Mouse (Mus musculus): ENCODE results near the gene Srpx2. TPM values are rescaled to one million over a fixed set of nuclear protein-coding genes. Genes with fewer than 3 reads are reported as not detected.

Srpx2 gene
- 0.84 and 0.86 TPM in 2 replicates for polyA plus RNA-seq (2012; rRNA removed)

DNA sequence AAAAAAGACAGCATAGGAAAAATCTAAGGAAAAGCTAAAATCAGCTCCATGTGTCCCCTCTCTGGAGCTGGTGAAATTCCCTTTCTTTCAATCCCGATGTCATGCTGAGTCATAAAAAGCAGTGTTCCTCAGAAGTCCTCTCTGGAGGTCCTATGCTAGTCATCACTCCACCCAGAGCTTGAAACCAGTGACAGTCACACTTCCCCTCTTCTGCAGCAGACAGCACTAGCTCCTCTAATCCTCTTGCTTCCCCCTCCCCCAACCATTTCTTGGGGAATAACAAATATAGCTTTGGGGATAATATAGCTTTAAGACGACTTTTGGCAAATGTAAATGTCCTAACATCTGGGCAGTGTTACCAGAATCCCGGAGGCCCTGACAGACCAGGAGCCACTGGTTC is at the start of gene Srpx2:
TSS of gene Srpx2 (plus strand) at position 166 of the 400 bp plus-strand sequence.
- no peak for DNase-seq (ENCODE audit: extremely low spot score in 1 of 2, low spot score in 1 of 2)

DNA sequence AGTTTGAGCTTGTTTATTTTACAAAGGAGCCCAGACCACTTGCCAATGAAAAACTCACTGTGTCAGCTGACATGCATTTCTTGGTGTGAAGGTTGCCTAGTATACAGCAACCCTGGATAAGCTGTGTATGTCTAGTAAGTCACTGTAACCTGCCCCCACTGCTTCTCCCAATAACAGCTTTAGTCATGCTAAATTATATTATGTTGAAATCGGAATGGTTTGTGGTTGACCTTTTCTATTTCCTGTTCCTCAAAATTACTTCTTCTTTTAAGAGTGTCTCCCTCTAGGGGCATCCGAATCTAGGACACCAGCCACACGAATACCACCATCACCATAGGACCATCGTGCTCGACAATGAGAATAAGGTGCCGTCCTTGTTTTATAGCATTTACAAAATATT is 38.5 kb upstream of the Srpx2 start:
- no peak for DNase-seq (ENCODE audit: extremely low spot score in 1 of 2, low spot score in 1 of 2)

DNA sequence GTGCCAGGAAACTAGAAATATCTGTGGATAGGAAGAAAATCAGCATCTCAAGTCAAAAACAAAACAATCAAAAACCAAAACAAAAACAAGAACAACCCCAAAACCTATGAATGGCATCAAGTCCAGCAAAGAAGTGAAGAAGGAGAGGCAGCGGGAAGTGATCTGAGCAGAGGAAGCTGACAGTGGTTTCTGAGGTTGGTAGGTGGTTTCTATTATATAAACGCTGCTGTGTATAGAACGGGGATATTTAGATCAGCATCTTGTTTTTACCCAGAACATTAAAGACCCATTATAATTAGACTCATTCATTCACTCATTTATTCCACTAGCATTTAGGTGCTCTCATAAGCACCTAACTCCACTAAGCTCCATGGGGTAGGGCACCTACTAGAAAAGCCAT is 20.9 kb upstream of the Srpx2 start:
- no peak for DNase-seq (ENCODE audit: extremely low spot score in 1 of 2, low spot score in 1 of 2)

DNA sequence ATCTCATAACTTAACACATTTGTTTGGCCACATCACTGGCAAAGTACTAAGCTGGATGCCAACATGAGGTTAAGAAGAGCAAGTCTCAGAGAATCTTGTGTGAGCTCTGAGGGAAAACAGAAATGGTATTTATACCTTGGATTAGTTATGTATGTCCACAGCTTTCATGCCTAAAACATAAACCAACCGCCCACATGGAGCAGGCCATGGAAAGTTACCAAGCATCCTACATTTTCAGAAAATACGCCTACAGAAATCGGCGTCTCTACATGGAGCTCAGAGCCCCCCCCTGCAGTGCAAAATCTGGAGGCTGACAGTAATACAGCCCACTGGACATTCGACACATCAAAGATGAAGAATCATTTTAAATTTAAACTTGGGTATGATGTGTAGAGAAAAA is 20.1 kb upstream of the Srpx2 start:
- peak; percentile 5 to 36 for DNase-seq (ENCODE audit: extremely low spot score in 1 of 2, low spot score in 1 of 2)

DNA sequence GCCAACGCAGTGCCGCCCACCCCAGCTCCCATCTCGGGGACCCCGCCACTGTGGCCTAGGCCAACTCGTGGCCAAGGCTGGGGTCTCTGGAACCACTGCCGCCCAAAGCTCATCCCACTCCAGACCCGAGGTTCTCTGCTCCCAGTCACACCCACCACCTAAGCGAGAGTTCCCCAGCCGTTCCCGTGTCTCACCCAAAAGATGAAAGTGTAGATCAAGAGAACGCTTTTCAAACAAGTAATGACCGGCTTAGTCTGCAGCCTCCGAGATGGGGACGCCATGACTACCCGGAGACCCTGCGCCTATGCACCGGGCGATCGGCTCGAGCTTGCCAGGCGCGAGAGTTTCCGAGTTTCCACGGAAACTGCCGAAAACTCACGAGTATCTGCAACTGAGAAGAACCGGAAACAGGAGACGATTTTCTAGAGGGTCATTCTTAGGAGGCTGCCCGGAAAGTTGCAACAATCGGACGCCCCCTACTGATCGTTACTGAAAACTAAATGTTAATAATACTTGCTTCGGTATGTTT is 10.1 kb upstream of the Srpx2 start, which contains the start of gene Tspan6:
TSS of gene Tspan6 (minus strand) at position 416 of the 529 bp plus-strand sequence.
- peak; percentile 61 to 89 for DNase-seq (ENCODE audit: extremely low spot score in 1 of 2, low spot score in 1 of 2)

DNA sequence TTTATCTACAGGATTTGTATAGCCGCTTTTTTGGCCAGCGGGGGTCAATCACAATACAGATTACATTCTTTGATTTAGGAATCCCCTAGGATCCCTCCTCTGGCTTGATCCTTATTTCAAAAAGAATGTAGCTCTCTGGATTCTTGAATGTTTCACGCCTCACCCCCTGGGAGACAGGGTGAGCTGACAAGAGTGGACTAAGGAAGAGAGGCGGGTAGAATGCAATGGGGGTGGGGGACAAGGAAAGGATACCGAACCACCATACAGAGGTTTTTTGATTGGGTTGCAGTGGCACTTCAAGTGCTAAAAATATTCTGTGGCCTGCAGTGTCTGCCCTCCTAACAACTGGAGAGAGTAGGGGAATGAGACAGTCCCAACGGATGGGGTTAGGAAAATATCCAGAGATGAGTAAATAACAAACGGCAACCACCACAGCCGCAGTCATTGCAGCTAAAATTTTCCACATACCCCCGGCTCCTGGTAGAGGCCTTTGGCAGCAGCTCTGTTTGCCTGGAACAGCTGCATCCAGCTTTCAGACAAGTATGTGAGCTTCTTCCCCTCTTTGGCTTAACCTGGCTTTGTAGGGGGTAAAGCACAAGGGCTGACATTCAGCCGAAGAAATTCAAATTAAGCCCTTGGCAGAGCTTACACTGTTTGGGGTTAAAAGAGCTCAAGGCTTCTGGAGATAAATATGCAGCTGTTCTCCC is 3.3 kb downstream of the Srpx2 start:
- no peak for DNase-seq (ENCODE audit: extremely low spot score in 1 of 2, low spot score in 1 of 2)

DNA sequence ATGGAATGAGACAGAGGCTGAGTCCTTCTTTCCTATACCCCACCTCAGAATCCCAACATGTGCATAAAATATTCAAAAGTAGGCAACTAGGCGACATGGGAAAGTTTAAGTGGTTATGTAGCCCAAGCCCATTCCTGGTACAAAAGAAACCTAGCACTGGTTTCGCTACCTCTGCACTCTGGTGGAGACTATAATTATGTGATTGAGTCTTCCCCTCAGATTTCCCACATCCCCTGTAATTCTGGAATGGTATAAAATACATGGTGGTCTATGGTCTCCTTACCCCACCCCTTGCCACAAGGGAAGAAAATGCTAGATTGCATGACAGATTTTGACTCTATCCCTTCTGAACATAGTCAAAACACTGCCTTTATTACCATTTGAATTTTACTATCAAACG is 4.8 kb downstream of the Srpx2 start:
- DNase-seq (ENCODE audit: extremely low spot score in 1 of 2, low spot score in 1 of 2) = no peak

DNA sequence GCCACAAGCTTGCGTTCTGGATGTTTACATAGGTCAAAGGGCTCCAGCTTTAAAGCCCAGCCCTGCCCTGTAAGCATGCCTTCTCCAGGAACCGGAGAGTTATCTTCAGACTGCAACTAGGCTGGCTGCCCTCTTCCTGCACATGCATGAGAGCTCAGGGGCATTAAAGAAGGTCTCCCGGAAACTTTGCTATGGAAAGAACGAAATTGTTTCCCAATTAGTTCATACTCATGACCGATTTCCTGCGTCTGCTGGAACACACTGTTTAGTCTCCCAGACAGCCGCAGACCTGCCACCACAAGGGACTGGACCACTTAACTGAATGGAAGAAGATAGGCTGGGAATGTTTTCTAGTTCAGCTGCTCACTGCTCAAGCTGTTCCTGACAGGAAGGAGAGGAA is 6.0 kb downstream of the Srpx2 start:
- DNase-seq (ENCODE audit: extremely low spot score in 1 of 2, low spot score in 1 of 2) = no peak

DNA sequence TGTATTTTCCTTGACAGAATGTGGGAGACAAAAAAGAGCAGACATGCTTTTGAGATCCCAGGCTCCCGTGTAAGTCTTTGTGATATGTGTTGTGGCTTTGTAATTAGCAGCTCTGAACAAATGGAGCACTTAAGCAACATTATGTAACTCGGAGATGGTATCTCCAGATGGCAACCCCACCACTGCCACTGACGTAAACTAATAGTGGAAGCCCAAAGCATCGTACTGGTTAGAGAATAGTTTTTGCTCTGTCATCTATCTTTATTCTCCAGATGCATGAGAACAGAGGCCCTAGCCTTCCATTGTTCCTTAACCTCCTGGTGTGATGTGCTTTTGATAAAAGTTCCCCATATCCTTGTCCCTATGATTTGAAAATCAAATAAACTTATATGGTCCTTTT is 13.0 kb downstream of the Srpx2 start:
- no peak for DNase-seq (ENCODE audit: extremely low spot score in 1 of 2, low spot score in 1 of 2)

DNA sequence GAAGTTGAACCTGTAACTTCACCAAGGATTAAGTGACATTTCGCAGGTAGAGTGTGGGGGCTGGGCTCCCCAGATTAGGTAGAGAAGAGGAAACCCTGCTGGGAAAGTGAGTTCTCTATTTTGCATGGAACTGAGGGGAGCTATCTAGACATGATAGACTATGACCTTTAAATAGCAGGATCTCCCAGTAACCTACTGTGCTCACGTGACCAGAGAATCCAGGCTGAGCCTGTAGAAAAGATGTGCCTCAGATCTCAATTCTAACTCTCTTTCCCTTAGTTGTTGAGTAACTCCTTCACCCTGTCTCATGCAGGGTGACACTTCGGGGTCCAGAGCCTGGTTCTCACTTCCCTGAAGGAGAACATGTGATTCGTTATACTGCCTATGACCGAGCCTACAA is 18.5 kb downstream of the Srpx2 start:
- no peak for DNase-seq (ENCODE audit: extremely low spot score in 1 of 2, low spot score in 1 of 2)

DNA sequence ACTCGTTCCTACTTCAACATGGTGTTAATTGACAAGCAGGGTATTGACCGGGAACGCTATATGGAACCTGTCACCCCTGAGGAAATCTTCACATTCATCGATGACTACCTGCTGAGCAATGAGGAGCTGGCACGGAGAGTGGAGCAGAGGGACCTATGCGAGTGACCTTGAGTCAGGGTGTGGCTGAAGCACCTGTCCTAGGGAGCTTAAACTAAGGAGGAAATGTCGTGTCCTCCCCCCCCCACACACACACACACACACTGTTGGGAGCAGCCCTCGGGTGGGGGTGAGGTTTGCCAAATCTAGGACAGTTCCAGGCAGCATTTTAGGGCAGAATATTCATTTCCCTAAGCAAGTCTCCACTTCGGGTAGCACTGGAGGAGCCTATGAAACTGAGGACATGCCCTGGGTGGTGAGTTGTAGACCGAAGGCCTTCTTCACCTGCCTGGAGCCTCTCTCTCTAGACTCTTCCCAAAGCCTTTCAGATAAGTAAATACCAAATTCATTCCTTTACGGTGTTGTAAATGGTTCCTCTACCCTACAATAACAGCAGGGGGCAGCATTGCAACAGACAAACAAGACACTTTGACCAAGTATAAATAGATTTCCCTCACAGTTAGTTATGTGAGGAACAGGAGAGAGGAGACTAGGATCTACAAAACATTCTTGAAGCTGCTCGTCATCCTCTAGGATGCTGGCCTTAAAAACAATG is 23.2 kb downstream of the Srpx2 start:
- peak; percentile 2 to 78 for DNase-seq (ENCODE audit: extremely low spot score in 1 of 2, low spot score in 1 of 2)

DNA sequence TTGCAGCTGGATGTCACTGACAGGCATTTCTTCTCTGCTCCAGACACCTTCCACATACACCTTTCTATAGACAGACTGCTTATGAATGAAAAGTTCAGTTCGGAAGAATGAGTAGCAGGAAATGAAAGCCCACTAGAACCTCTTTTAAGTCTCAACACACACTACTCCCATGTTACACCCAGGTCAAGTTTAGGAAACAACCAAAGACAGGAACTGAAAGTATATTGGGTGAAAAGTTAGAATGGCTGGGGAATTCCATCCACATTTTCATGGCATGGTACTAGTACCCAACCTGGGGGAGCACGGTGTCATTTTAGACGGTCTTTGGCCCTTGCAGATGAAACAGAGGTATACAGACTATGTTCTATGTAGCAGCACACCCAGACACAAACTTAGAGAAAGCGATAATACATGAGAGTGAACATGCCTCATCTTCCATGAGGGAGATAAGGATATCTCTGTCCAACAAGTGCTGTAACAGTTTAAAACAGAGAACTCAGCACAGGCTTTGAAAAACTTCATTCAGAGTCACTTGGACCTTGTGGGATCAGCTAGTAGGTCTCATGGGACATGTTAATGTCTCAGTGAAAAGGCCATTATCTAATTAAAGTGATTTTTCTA is 28.5 kb downstream of the Srpx2 start:
- DNase-seq (ENCODE audit: extremely low spot score in 1 of 2, low spot score in 1 of 2) = no peak

DNA sequence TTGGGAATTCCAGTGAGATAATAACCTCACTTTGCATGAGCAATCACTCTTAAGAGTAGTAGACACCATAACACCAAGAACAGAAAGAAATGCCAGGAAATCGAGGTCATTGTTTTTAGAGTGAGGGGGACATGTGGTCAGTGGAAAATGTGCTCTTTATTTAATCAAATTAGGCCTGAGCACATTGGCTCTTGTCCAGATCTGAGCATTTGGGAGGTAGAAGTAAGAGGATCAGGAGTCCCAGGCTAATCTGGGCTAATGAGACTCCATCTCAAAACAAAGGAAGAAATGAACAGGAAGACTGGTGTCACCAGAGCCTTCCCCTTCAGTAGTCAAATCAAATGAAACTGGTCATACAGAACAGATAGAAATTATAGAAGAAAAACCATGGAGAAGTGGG is 31.3 kb downstream of the Srpx2 start:
- no peak for DNase-seq (ENCODE audit: extremely low spot score in 1 of 2, low spot score in 1 of 2)

DNA sequence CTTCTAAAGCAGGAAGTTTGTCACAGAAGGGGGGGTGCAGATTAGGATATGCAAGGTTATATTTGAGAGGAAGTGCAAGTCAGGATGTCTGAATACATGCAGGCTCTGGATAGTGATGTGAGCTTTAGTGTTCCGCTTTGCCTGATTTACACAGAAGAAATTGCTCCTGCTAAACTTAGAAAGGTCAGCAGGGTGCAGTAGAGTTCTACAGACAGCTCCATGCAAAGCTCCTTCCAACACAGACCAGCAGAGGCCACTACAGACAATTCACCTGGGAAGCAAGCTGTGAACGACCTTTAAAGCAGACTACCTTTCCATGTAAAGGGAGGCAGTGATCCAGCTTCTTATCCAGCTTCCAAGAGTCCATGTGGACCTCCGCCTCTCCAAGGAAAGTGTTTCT is 39.2 kb downstream of the Srpx2 start:
- peak; percentile 6 to 62 for DNase-seq (ENCODE audit: extremely low spot score in 1 of 2, low spot score in 1 of 2)

DNA sequence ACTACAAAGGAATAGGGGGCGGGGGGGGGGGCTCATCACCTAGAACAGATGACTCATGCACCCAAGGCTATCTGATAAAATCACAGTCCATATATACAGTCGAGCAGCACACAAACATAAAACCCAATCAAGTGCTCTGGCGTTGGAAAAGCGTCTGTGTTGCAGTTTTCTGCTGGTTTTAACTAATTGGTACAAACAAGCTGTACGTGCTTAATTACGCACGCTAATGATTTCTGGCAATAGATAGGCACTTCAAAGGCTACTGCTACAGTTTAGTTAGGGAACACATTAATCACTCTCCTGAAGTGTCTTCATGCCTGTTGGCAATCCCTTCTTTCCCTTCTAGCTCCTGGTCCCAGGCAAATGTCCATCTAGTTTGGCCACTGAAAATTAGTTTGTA is 46.4 kb downstream of the Srpx2 start:
- no peak for DNase-seq (ENCODE audit: extremely low spot score in 1 of 2, low spot score in 1 of 2)

DNA sequence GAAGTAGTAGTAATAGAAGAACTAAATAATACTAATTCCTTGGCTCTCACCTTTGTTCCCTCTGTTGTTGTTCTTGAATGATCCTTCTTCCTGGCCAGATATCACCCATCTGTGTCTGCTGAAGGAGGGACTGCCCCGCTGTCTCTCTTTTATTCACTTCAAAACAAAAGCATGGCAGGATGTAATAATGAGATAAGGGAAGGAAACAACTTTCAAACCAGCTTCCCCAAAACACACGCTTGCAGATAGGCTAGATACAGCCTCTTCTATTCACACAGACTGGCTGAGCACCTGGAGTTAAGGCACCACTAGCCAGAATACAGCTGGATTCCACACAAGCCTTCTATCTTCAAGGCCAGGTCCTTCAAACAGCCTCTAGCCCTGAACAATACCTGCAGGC is 52.4 kb downstream of the Srpx2 start:
- DNase-seq (ENCODE audit: extremely low spot score in 1 of 2, low spot score in 1 of 2) = no peak

DNA sequence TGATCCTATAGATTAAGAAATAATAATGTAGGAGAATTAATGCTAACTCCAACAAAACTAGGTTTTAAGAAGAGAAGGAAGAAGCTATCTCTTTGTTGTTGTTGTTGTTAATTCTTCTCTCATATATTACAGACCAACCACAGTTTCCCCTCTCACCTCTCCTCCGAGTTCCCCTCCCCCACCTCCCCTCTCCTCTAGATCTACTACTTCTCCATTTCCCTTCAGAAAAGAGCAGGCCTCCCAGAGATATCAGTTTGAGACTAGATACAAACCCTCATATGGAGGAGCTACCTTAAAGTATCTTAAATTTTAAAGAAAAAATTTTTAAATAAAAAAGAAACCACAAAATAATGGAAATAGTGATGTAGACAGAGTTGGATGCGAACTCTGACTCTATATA is 56.4 kb downstream of the Srpx2 start:
- no peak for DNase-seq (ENCODE audit: extremely low spot score in 1 of 2, low spot score in 1 of 2)

DNA sequence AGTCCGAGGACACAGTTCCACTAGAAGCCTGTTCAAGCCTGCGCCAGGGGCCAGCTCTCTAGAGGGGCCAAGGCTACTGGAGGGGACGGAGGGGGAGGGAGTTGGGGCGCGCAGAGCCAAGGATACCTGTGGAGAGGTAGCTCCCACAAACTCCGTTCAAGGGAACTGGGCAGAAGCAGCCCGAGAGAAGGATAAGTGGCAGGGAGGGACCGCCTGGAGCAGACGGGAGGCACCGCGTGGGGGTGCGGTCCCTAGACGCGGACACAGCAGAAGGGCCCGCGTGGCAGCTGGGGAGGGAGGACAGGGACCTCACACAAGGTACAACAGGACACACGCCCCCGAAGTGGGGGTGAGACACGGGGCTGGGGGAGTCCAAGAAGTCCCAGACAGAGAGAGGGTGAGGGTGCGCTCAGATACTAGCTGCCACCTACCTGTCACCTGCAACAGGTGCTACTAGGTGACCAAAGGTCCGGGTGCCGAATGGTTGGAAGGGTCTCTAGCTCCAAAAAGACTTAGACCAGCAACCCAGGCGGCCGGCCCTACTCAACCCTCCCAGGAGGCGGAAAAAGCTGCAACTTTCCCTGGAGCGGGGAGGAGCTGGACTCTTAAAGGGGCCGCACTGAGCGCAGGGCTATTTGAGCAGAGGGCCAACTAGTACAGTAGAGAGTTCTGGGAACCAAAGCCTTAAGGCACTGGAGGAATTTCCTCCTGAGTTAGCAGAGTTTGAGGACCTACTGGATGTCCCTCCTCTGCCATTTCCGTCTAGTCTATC is 73.2 kb downstream of the Srpx2 start, which contains the start of gene Sytl4:
TSS of gene Sytl4 (minus strand) at position 582 of the 772 bp plus-strand sequence.
- DNase-seq (ENCODE audit: extremely low spot score in 1 of 2, low spot score in 1 of 2) = no peak

Data from frontal cortex, adult 2 months (tissue).